Mouse (Mus musculus) adrenal gland (tissue): ENCODE measurements around the gene Cwf19l1.

Source experiments
- intact Hi-C: fragments of 180-260 bp; cut with DNase I; formaldehyde crosslinking; loops from one replicate; pipeline ENCODE4 v1.15.1; 2025
- long read RNA-seq, 2 experiments: library from polyadenylated mRNA; unstranded; transcript quantifications; one replicate each; pipeline ENCODE4 v2.0.0; 2020; ENCODE audit warnings: borderline replicate concordance in 1 of 2; ENCODE audit not compliant: insufficient replicate concordance in 1 of 2

The Cwf19l1 gene
- long read RNA-seq, experiment 1, transcript Cwf19l1-201 (14 exons, 3,581 nt) = major isoform, 6 of 10 reads
- long read RNA-seq, experiment 1, partial matches to known transcripts = 3 of 10 reads
- long read RNA-seq, experiment 1, other reads (novel, unspliced or antisense) = 1 of 10 reads
- long read RNA-seq, experiment 2, transcript Cwf19l1-201 (14 exons, 3,581 nt) = major isoform, 5 of 14 reads
- long read RNA-seq, experiment 2, partial matches to known transcripts = 5 of 14 reads
- long read RNA-seq, experiment 2, other reads (novel, unspliced or antisense) = 4 of 14 reads

DNA sequence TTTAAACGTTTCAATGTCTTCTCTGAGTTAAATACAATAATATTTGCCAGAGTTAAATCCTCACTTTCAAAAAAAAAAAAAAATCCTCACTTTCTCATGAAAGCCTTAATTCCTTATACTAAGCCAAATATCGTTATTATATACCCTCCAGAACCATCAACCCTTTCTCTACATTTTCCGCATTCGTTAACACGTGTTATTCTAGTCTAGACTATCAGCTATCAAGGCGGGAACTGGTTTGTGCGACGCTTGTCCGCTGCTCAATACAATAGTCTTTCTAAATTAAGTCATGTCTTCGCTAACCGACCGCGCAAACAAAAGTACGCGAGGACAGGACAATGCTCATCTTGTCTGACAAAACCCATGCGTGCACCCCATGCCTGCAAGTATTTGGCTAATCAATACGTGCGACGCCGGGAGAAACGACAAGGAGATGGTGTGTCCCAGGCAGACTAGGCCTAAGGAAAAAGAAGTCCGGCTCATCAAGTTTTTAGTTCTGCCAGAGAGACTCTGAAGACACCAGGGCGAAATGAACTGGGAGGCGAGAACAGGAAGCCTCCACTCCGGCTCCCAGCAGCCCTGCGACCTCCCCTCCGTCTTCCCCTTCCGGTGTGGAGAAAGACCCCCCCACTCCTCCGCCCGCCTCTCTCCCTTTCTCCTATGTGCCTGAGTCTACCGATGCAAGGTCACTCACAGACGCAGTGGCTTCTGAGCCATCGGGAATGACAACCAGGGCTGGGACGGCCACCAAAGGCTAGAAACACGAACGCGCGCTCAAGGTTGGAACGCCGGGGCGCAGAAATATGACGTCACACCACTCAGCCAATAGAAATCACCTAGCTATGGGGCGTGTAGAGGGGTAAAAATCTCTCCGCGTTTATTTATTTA is at the start of gene Cwf19l1:
Cwf19l1 (minus strand) TSS at position 805 of the 888 bp plus-strand sequence.
- intact Hi-C loops = no loop called here

DNA sequence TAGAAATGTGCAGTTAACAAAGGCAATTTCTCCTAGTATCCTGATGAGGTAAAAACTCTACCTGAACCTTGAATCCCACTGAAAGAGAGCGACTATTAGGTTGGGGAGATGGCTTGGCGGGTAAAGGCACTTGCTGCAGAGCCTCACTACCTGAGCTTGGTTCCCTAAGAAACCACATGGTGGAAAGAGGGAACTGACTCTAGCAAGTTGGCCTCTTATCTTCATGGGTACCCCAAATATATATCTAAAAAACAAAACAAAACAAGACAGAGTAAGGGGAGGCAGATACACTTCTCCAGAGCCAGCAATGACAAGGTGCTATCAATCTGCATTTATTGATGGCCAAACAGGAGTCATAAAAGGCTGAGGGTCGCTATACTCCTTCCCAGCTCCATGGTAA is 48.3 kb upstream of the Cwf19l1 start:
- intact Hi-C loops = no loop called here

- intact Hi-C loops = no loop called here
Observed at GRCm38 (mm10) chr19:44180502-44180901, 44.8 kb upstream of the Cwf19l1 start.

GRCm38 (mm10) chr19:44176741-44177140 is 41.1 kb upstream of the Cwf19l1 start:
- intact Hi-C loops = no loop called here

DNA sequence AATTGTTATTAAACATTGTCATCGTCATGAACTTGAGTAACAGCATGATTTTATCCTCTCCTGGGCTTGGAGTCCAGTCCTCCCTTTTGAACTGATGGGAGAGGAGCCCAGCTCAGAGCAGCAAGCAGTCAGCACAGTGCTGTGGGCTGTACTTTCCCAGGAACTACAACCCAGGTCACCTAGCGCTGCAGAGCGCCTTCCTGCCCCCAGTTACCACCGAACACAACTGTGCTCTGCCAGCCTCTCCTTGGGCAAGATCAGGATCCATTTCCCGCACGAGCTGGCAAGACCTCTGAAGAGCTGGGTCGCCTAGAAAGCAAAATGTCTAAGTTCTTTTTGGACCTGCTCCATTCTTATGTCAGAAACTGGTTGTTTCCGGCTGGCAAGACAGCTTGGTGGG is 39.2 kb upstream of the Cwf19l1 start:
- intact Hi-C loops = no loop called here

GRCm38 (mm10) chr19:44161515-44161914 is 25.8 kb upstream of the Cwf19l1 start:
- intact Hi-C loops = no loop called here

GRCm38 (mm10) chr19:44159386-44159785 is 23.7 kb upstream of the Cwf19l1 start:
- intact Hi-C loops = no loop called here

GRCm38 (mm10) chr19:44157005-44157404 is 21.3 kb upstream of the Cwf19l1 start:
- intact Hi-C loops = no loop called here

DNA sequence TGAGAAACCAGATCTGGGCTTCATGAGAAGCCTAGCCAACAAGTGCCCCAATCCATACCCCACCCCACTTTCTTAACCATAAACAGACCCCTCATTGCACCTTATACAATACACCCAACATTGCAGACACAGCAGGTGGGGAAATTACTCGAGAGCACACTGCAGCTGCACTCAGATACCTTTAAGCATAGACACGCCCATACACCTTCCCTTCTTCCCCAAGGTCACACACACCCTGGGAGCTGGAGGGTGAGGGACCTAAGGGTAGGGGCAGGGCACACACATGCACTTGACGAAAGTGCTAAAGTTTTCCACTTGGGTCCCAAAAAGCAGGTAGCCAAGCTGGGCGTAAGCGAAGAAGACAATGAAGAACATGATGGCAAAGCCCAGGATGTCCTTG is 18.1 kb upstream of the Cwf19l1 start:
- intact Hi-C loops = no loop called here

- intact Hi-C loops = loop anchor here (5.0 kb wide), 1 partner anchor 77 kb away; no protein-coding TSS in a partner anchor
Observed at GRCm38 (mm10) chr19:44148991-44149390, 13.3 kb upstream of the Cwf19l1 start.

- intact Hi-C loops = loop anchor here (5.0 kb wide), 1 partner anchor 76 kb away; no protein-coding TSS in a partner anchor
Observed at GRCm38 (mm10) chr19:44148345-44148744, 12.7 kb upstream of the Cwf19l1 start.

DNA sequence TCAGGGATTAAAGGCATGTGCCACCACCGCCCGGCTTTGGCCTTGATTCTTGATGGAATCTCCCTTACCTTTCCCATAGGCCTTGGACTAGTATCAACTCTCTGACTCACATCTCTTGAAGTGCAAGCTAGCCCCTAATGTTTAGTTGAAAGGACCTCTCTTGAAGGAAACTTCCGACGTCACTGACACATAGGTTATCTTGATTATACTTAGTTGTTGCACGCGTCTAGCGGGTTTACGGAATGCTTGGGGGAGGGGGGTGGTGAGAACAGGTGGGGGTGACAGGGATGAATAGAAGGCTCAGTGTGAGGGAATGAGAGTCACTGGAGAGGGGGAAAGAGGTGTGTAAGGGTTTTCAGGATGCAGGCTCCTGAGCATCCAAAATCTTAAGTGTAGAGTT is 11.3 kb upstream of the Cwf19l1 start:
- intact Hi-C loops = loop anchor here (5.0 kb wide), 1 partner anchor 75 kb away; no protein-coding TSS in a partner anchor

DNA sequence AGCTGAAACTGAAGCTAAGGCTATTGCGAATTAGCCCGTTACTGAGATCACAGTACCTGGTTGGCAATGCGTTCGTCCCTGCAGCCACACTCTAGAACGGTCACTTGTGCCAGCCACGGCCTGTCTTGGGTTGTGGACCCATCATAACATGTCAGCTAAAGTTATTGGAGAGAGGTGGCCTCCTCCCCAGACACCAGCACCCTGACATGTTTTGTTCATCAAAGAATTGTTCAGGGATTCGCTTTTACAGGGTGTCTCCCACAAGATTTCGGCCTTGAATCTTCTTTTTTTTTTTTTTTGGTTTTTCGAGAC is 10.8 kb upstream of the Cwf19l1 start:
- intact Hi-C loops = loop anchor here (5.0 kb wide), 1 partner anchor 74 kb away; no protein-coding TSS in a partner anchor

DNA sequence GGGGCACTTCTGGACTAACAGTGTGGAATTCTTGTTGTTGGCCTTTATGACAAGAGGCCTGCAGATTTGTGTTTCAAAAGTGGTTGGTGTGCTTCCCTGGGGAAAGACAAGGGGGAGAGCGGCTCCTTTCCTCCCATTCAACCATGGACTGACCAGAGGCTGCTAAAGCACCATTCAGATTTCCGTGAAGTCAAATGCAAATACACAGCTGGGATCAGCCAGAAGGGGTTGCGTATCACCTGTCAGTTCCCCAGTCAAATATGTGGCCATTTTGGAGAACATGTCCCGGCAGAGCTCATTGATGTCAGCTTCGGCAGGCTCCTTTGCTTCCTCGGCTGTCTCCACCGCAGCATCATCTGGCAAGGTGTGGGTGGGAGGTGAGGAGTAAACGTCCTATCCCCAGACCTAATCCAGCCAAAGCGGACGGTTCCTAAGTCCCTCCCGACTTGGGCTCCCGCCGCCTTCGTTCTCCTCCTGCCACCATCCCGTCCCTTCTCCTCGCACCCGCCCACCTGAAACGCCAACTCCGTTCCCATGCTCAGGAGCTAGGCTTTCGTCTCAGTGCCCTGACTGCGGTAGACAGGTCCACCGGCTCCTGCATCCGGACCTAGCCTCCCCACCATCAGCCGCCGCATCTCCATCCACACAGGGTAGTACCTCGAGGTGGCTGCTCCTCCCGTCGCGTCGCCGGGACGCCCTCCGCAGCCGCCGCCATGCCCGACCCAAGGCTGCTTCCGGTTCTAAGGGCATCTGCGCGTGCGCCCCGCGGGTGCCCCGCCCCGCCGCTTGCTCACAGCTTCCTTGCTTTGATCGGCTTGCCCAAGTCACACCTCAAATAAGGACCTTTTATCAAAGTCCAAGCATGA is 10.3 kb upstream of the Cwf19l1 start, which contains the start of gene Bloc1s2:
Bloc1s2 (minus strand) TSS at position 745 of the 866 bp plus-strand sequence.
- intact Hi-C loops = loop anchor here (5.0 kb wide), 1 partner anchor 74 kb away; no protein-coding TSS in a partner anchor

DNA sequence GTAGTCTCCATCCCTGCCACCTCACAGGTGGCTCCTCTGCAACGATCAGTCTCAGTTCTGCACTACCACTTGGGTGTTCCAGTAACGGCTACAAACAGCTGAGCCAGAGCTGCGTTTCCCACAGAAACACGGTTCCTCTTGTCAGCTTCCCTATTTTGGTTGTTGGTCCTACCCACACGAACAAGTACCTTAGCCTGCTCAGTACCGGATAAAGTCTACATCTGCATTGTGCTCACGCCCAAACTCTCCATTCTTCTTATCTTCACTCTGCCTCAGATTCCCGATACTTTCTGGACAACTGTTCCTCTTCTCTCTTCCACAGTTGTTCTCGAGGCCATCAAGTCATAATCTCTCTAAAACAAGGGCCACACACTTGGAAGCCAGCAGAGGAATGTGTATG is 8.7 kb upstream of the Cwf19l1 start:
- intact Hi-C loops = no loop called here

DNA sequence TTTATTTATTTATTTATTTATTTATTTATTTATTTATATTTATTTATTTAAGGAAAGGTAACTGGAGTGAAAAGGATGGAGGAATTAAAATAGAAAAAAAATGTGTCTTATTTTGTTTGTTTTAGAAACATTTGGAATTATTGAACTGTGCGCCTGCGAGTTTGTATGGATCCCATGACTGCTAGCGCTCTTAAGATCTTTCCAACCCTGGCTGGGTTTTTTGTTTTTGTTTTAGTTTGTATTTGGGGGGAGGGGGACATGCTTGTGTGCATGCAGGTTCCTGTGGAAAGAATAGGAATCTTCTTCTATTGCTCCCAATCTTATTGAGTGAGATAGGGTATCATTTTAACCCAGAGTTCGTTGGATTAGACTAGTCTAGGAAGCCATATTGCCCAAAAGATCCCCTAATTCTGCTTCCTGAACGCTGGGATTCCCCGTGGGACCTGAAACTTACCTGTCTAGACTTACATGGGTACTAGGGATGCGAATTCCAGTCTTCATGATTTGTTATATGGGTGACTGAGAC is 347 bp upstream of the Cwf19l1 start:
- intact Hi-C loops = no loop called here

GRCm38 (mm10) chr19:44132917-44133316 is 2.8 kb downstream of the Cwf19l1 start:
- intact Hi-C loops = no loop called here

DNA sequence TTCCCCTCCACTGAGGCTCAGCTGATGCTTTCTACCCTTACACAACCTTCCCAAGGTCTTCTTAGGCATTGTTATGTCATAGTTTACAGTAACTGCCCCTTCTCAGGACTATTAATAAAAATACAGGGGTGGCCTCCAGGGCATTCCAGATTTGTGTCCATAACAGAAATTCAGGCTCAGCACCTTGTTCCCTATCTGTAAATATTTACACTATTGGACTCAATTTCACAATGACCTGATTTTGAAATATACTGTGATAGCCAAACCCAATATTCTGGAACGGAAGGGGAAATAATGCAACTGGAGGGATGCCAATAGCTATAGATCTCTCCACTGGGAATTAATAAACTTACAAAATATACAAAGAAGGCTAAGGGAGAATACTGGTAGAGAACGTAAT is 7.1 kb downstream of the Cwf19l1 start:
- intact Hi-C loops = no loop called here

GRCm38 (mm10) chr19:44127729-44128497 is 7.8 kb downstream of the Cwf19l1 start:
- intact Hi-C loops = no loop called here

- intact Hi-C loops = no loop called here
Observed at GRCm38 (mm10) chr19:44121137-44121536, 14.5 kb downstream of the Cwf19l1 start.
